Mouse (Mus musculus) myocyte (in vitro differentiated cells): Measurements from ENCODE around the gene Trim33. TPM values are rescaled to one million over a fixed set of nuclear protein-coding genes. Genes with fewer than 3 reads are reported as not detected.

ENCODE experiments used
- H3K27me3 ChIP-seq: one replicate; pipeline ENCODE4 v1.6.1; 2011; ENCODE audit not compliant: control insufficient read depth, insufficient read depth, insufficient read length
- H3K36me3 ChIP-seq: one replicate; pipeline ENCODE4 v1.6.1; 2011; ENCODE audit not compliant: control insufficient read depth, insufficient read depth
- H3K4me2 ChIP-seq: one replicate; pipeline ENCODE4 v1.6.1; 2011; ENCODE audit warnings: low read depth, control low read depth
- H3K4me3 ChIP-seq: one replicate; pipeline ENCODE4 v1.5.1; 2011; ENCODE audit warnings: mild to moderate bottlenecking, control low read depth, moderate library complexity
- H3K79me2 ChIP-seq: one replicate; pipeline ENCODE4 v1.6.1; 2011; ENCODE audit not compliant: control insufficient read depth, insufficient read depth
- H3ac ChIP-seq: one replicate; pipeline ENCODE4 v1.6.1; 2011; ENCODE audit not compliant: control insufficient read depth, insufficient read length
- CEBPB ChIP-seq: IDR thresholded peaks from 2 replicates; pipeline ENCODE4 v1.6.1; 2011; ENCODE audit warnings: mild to moderate bottlenecking, moderate library complexity; ENCODE audit not compliant: poor library complexity, insufficient read depth, severe bottlenecking
- E2F4 ChIP-seq: IDR thresholded peaks from one replicate; pipeline ENCODE4 v1.6.1; 2011; ENCODE audit warnings: mild to moderate bottlenecking, control low read depth, moderate library complexity; ENCODE audit not compliant: insufficient read depth
- MAX ChIP-seq: IDR thresholded peaks from one replicate; pipeline ENCODE4 v1.6.1; 2011; ENCODE audit warnings: low read depth, mild to moderate bottlenecking, control low read depth
- MYOD1 ChIP-seq, 3 experiments: IDR thresholded peaks; one replicate each; pipeline ENCODE4 v1.6.1; 2011; ENCODE audit warnings: control low read depth in 2 of 3, low read depth in 2 of 3, mild to moderate bottlenecking in 2 of 3, moderate library complexity in 1 of 3; ENCODE audit not compliant: insufficient read length in 2 of 3, control insufficient read depth in 1 of 3
- MYOG ChIP-seq, 3 experiments: IDR thresholded peaks; one replicate each; pipeline ENCODE4 v1.6.1; 2011; ENCODE audit warnings: control low read depth in 2 of 3, low read depth in 2 of 3, mild to moderate bottlenecking in 2 of 3; ENCODE audit not compliant: insufficient read length in 2 of 3, control insufficient read depth in 1 of 3, insufficient read depth in 1 of 3
- POLR2A ChIP-seq: IDR thresholded peaks from one replicate; pipeline ENCODE4 v1.6.1; 2011; ENCODE audit warnings: low read depth, mild to moderate bottlenecking, control low read depth, moderate library complexity; ENCODE audit not compliant: insufficient read length
- POLR2AphosphoS2 ChIP-seq: IDR thresholded peaks from one replicate; pipeline ENCODE4 v1.6.1; 2011; ENCODE audit warnings: low read depth, control low read depth; ENCODE audit not compliant: insufficient read length
- REST ChIP-seq: IDR thresholded peaks from one replicate; pipeline ENCODE4 v1.6.1; 2011; ENCODE audit warnings: mild to moderate bottlenecking, control low read depth, moderate library complexity; ENCODE audit not compliant: insufficient read depth, insufficient read length
- SRF ChIP-seq: IDR thresholded peaks from one replicate; pipeline ENCODE4 v1.6.1; 2011; ENCODE audit warnings: low read depth; ENCODE audit not compliant: control insufficient read depth, insufficient read length
- TCF12 ChIP-seq: IDR thresholded peaks from one replicate; pipeline ENCODE4 v1.6.1; 2011; ENCODE audit warnings: mild to moderate bottlenecking, control low read depth; ENCODE audit not compliant: poor library complexity, insufficient read depth, severe bottlenecking
- TCF3 ChIP-seq: IDR thresholded peaks from one replicate; pipeline ENCODE4 v1.6.1; 2011; ENCODE audit warnings: low read depth, control low read depth; ENCODE audit not compliant: insufficient read length
- USF1 ChIP-seq: IDR thresholded peaks from one replicate; pipeline ENCODE4 v1.6.1; 2011; ENCODE audit warnings: low read depth, mild to moderate bottlenecking, control low read depth, moderate library complexity
- polyA plus RNA-seq: library from polyadenylated mRNA; unstranded; fragments of >200 nt; fragmentation: generic; extraction: Trizol; gene quantifications from one replicate; pipeline ENCODE4 v1.2.1, GENCODE M21; 2012; ENCODE audit warnings: missing spikeins

The Trim33 gene
- polyA plus RNA-seq, 1 experiment = 5.6 TPM

- Histone ChIP-seq H3K36me3 (no peaks in the 10 kb centered on the region), H3ac (no peak overlapping the region), H3K27me3 (no peaks in the 10 kb centered on the region), H3K4me2 (no peak overlapping the region), H3K79me2 (no peaks in the 10 kb centered on the region), H3K4me3 (no peak overlapping the region)
- TF ChIP-seq E2F4 = no peak
- no peak for TF ChIP-seq MYOG (IDR thresholded peaks at IDR 0.05; ENCODE audit: control insufficient read depth in 1 of 3, insufficient read depth in 1 of 3, insufficient read length in 2 of 3, low read depth in 2 of 3)
- TF ChIP-seq SRF = no peak
- no peak for TF ChIP-seq TCF12
Measured at GRCm38 (mm10) chr3:103243491-103243890, 35.6 kb upstream of the Trim33 start.

- TF ChIP-seq POLR2AphosphoS2 (no peak), MYOG (IDR thresholded peaks at IDR 0.05; ENCODE audit: control insufficient read depth in 1 of 3, insufficient read depth in 1 of 3, insufficient read length in 2 of 3, low read depth in 2 of 3) (no peak), MYOD1 (IDR thresholded peaks at IDR 0.05; ENCODE audit: control insufficient read depth in 1 of 3, insufficient read length in 2 of 3, low read depth in 2 of 3) (no peak), REST (no peak), SRF (no peak), TCF12 (no peak)
- Histone ChIP-seq H3ac (no peak overlapping the region), H3K36me3 (no peaks in the 10 kb centered on the region)
Measured at GRCm38 (mm10) chr3:103246627-103247260, 32.3 kb upstream of the Trim33 start.

GRCm38 (mm10) chr3:103256089-103256819 lies 22.8 kb upstream of the Trim33 start:
- H3K4me2 ChIP-seq = no peak overlapping the region
- no peak overlapping the region for H3ac ChIP-seq
- H3K36me3 ChIP-seq = no peaks in the 10 kb centered on the region
- no peak overlapping the region for H3K4me3 ChIP-seq
- no peaks in the 10 kb centered on the region for H3K79me2 ChIP-seq
- TF ChIP-seq POLR2A (no peak), E2F4 (no peak), REST (no peak), MYOG (IDR thresholded peaks at IDR 0.05; ENCODE audit: control insufficient read depth in 1 of 3, insufficient read depth in 1 of 3, insufficient read length in 2 of 3, low read depth in 2 of 3) (no peak), MAX (no peak), SRF (no peak), CEBPB (no peak), TCF3 (no peak), POLR2AphosphoS2 (no peak)
- no peaks in the 10 kb centered on the region for H3K27me3 ChIP-seq

More at GRCm38 (mm10) chr3:103246627-103247260, 32.3 kb upstream of the Trim33 start:
- no peaks in the 10 kb centered on the region for H3K27me3 ChIP-seq
- H3K4me3 ChIP-seq = no peak overlapping the region
- no peaks in the 10 kb centered on the region for H3K79me2 ChIP-seq
- no peak overlapping the region for H3K4me2 ChIP-seq

- Histone ChIP-seq H3K27me3 (no peaks in the 10 kb centered on the region), H3K36me3 (no peaks in the 10 kb centered on the region), H3K4me3 (no peak overlapping the region), H3K4me2 (peak overlapping the region; percentile 61), H3K79me2 (no peaks in the 10 kb centered on the region), H3ac (no peak overlapping the region)
- TF ChIP-seq TCF3 (no peak), E2F4 (no peak), REST (no peak), MYOD1 (IDR thresholded peaks at IDR 0.05; ENCODE audit: control insufficient read depth in 1 of 3, insufficient read length in 2 of 3, low read depth in 2 of 3) (no peak), USF1 (peak; percentile 87), CEBPB (peak; percentile 98), MAX (no peak)
Measured at GRCm38 (mm10) chr3:103262802-103263417, 16.2 kb upstream of the Trim33 start.

GRCm38 (mm10) chr3:103278561-103279181 lies 422 bp upstream of the Trim33 start:
- Histone ChIP-seq H3K4me3 (peak overlapping the region; percentile 71), H3K79me2 (peaks cover 35% of the 10 kb centered on the region), H3K36me3 (no peaks in the 10 kb centered on the region), H3K4me2 (peak overlapping the region; percentile 95), H3K27me3 (no peaks in the 10 kb centered on the region), H3ac (peak overlapping the region; percentile 78)
- no peak for TF ChIP-seq POLR2AphosphoS2
- no peak for TF ChIP-seq CEBPB
- no peak for TF ChIP-seq MAX
- TF ChIP-seq E2F4 = no peak
- TF ChIP-seq TCF12 = no peak
- TF ChIP-seq SRF = no peak
- TF ChIP-seq MYOD1 (IDR thresholded peaks at IDR 0.05; ENCODE audit: control insufficient read depth in 1 of 3, insufficient read length in 2 of 3, low read depth in 2 of 3) = no peak
- TF ChIP-seq MYOG (IDR thresholded peaks at IDR 0.05; ENCODE audit: control insufficient read depth in 1 of 3, insufficient read depth in 1 of 3, insufficient read length in 2 of 3, low read depth in 2 of 3) = no peak
- TF ChIP-seq POLR2A = no peak
- no peak for TF ChIP-seq REST
- no peak for TF ChIP-seq USF1
